Mouse (Mus musculus): ENCODE measurements around the gene Mog. TPM values are rescaled to one million over a fixed set of nuclear protein-coding genes. Genes with fewer than 3 reads are reported as not detected.

Mog gene
- polyA plus RNA-seq, 1 experiment, result 0.04 TPM

DNA sequence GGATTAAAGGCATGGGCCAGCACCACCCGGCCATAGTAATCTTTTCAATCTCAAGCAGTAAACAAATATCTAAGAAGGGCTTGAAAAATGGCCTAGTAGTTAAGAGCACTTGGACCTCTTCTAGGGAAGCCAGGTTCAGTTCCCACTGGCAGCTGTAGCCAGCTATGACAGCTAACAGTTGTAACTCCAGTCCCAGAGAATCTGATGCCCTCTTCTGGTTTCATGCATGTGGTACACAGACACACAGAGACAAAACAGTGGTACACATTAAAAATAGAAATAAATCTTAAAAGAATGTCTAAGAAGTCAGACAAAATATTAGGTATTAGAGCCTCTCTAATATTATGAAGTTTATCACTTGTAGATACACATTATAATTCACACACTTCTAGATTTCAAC, 62.1 kb downstream of the Mog start:
- H3K27me3 ChIP-seq (ENCODE audit: control insufficient read depth, insufficient read depth, insufficient read length), result no peaks in the 10 kb centered on the region
- H3K36me3 ChIP-seq (ENCODE audit: control insufficient read depth, insufficient read depth), result peaks cover 8% of the 10 kb centered on the region
- H3K4me2 ChIP-seq (ENCODE audit: low read depth), result no peak overlapping the region
- H3K79me2 ChIP-seq (ENCODE audit: control insufficient read depth, insufficient read depth), result peaks cover 21% of the 10 kb centered on the region
- H3ac ChIP-seq (ENCODE audit: control insufficient read depth, insufficient read length), result no peak overlapping the region
- no peak for TF ChIP-seq MYOG (IDR thresholded peaks at IDR 0.05; ENCODE audit: control insufficient read depth in 1 of 3, insufficient read depth in 1 of 3, insufficient read length in 2 of 3, low read depth in 2 of 3)
- no peak for TF ChIP-seq POLR2AphosphoS2 (IDR thresholded peaks at IDR 0.05; ENCODE audit: insufficient read length, low read depth)
- TF ChIP-seq E2F4 (IDR thresholded peaks at IDR 0.05; ENCODE audit: insufficient read depth), result no peak
- TF ChIP-seq REST (IDR thresholded peaks at IDR 0.05; ENCODE audit: insufficient read depth, insufficient read length), result no peak
- TF ChIP-seq SRF (IDR thresholded peaks at IDR 0.05; ENCODE audit: control insufficient read depth, insufficient read length, low read depth), result no peak
- TF ChIP-seq MYOD1 (IDR thresholded peaks at IDR 0.05; ENCODE audit: control insufficient read depth in 1 of 3, insufficient read length in 2 of 3, low read depth in 2 of 3), result no peak
- no peak for TF ChIP-seq CEBPB (IDR thresholded peaks at IDR 0.05; ENCODE audit: insufficient read depth, poor library complexity, severe bottlenecking)
- no peak for TF ChIP-seq TCF12 (IDR thresholded peaks at IDR 0.05; ENCODE audit: insufficient read depth, poor library complexity, severe bottlenecking)
- TF ChIP-seq USF1 (IDR thresholded peaks at IDR 0.05; ENCODE audit: low read depth), result no peak
- no peak for TF ChIP-seq TCF3 (IDR thresholded peaks at IDR 0.05; ENCODE audit: insufficient read length, low read depth)
- H3K4me3 ChIP-seq, result no peak overlapping the region

Other genes starting within 250 kb of the Mog start
- gene H2-M10.6, start 211.2 kb downstream of the Mog start, polyA plus RNA-seq (2012; fragmentation: generic; extraction: Trizol), result not detected
- 17.1 TPM for gene Trim26, start 186.3 kb downstream of the Mog start, polyA plus RNA-seq (2012; fragmentation: generic; extraction: Trizol)
- gene Trim15, start 156.2 kb downstream of the Mog start, polyA plus RNA-seq (2012; fragmentation: generic; extraction: Trizol), result not detected
- not detected for gene Trim10, start 153.8 kb downstream of the Mog start, polyA plus RNA-seq (2012; fragmentation: generic; extraction: Trizol)
- not detected for gene Trim40, start 133.3 kb downstream of the Mog start, polyA plus RNA-seq (2012; fragmentation: generic; extraction: Trizol)
- gene Trim31, start 125.3 kb downstream of the Mog start, polyA plus RNA-seq (2012; fragmentation: generic; extraction: Trizol), result not detected
- 0.07 TPM for gene Rnf39, start 80.5 kb downstream of the Mog start, polyA plus RNA-seq (2012; fragmentation: generic; extraction: Trizol)
- gene Ppp1r11, start 71.7 kb downstream of the Mog start, polyA plus RNA-seq (2012; fragmentation: generic; extraction: Trizol), result 153 TPM
- gene Znrd1, start 64.8 kb downstream of the Mog start, polyA plus RNA-seq (2012; fragmentation: generic; extraction: Trizol), result 58.6 TPM
- 6.1 TPM for gene Znrd1as, start 64.8 kb downstream of the Mog start, polyA plus RNA-seq (2012; fragmentation: generic; extraction: Trizol)
- not detected for gene 2410137M14Rik, start 42.2 kb downstream of the Mog start, polyA plus RNA-seq (2012; fragmentation: generic; extraction: Trizol)
- gene H2-M5, start 33.9 kb downstream of the Mog start, polyA plus RNA-seq (2012; fragmentation: generic; extraction: Trizol), result 0.07 TPM
- 14.2 TPM for gene Zfp57, start 22.2 kb downstream of the Mog start, polyA plus RNA-seq (2012; fragmentation: generic; extraction: Trizol)
- 15.9 TPM for gene Gabbr1, start 22.6 kb upstream of the Mog start, polyA plus RNA-seq (2012; fragmentation: generic; extraction: Trizol)
- not detected for gene Olfr90, start 65.1 kb upstream of the Mog start, polyA plus RNA-seq (2012; fragmentation: generic; extraction: Trizol)
- gene Olfr91, start 74.9 kb upstream of the Mog start, polyA plus RNA-seq (2012; fragmentation: generic; extraction: Trizol), result not detected
- gene Olfr92, start 96.7 kb upstream of the Mog start, polyA plus RNA-seq (2012; fragmentation: generic; extraction: Trizol), result not detected
- not detected for gene Olfr93, start 138.1 kb upstream of the Mog start, polyA plus RNA-seq (2012; fragmentation: generic; extraction: Trizol)
- not detected for gene Ubd, start 170.5 kb upstream of the Mog start, polyA plus RNA-seq (2012; fragmentation: generic; extraction: Trizol)
- not detected for gene Olfr94, start 177.6 kb upstream of the Mog start, polyA plus RNA-seq (2012; fragmentation: generic; extraction: Trizol)
- gene Olfr95, start 189.7 kb upstream of the Mog start, polyA plus RNA-seq (2012; fragmentation: generic; extraction: Trizol), result not detected
- not detected for gene Olfr96, start 196.7 kb upstream of the Mog start, polyA plus RNA-seq (2012; fragmentation: generic; extraction: Trizol)
- gene Olfr97, start 213.9 kb upstream of the Mog start, polyA plus RNA-seq (2012; fragmentation: generic; extraction: Trizol), result not detected
- not detected for gene Olfr98, start 240.4 kb upstream of the Mog start, polyA plus RNA-seq (2012; fragmentation: generic; extraction: Trizol)
- 4.3 TPM for gene H2-M3, start 246.8 kb upstream of the Mog start, polyA plus RNA-seq (2012; fragmentation: generic; extraction: Trizol)